Mouse (Mus musculus): Measurements from ENCODE around the gene Crybb1. TPM values are rescaled to one million over a fixed set of nuclear protein-coding genes. Genes with fewer than 3 reads are reported as not detected.

Crybb1 gene
- polyA plus RNA-seq, 1 experiment from 2014 or later: 0.83 TPM

DNA sequence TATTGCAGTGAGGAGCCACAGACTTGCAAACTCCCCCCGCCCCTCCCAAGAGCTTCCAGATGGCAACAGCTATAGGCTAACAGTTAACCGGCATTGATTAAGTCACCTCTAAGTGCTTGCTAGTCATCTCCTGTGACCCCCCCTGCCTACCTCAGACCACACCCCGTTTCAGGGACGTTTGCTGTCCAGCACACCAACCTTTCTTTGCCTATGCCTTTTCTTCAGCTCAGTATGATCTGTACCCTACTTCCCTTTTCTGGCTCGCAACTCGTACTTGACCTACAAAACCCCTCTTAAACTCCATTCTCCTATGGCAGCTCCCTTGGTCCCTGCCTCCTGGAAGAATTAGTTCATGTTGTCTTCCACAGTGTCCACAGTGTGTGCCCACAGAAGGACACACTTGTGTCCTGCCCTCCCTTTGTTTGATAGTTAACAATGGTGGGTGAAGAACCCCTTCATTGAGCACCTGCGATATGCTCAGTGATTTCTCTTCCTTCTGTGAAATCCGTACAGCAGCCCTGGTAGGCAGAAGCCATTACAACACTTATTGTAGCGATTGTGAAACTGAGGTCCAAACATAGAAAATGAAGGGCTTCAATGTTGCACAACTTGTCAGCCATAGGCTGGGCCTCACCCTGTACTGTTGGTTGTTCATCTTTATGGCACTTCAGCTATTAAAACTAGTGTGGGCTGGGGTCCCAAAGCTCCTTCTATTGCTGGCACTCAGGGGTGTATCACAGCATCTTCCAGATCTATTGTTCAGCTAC, 10.6 kb downstream of the Crybb1 start:
- Histone ChIP-seq H3K9me3 (ENCODE audit: control insufficient read depth, low read length) (no peaks in the 10 kb centered on the region), H3K36me3 (ENCODE audit: control insufficient read depth, insufficient read depth, low read length) (no peaks in the 10 kb centered on the region), H3K27ac (ENCODE audit: low read depth, low read length) (no peak overlapping the region), H3K4me1 (ENCODE audit: control insufficient read depth, insufficient read depth, low read length) (peaks cover 18% of the 10 kb centered on the region), H3K4me2 (replicated peaks; ENCODE audit: low read depth, low read length) (peak overlapping the region; percentile 29), H3K27me3 (ENCODE audit: control insufficient read depth, insufficient read depth, low read length) (no peaks in the 10 kb centered on the region; the same call in none of the 2 replicates), H3K4me3 (ENCODE audit: low read length) (no peak overlapping the region), H3K9ac (ENCODE audit: low read depth, low read length) (no peak overlapping the region)
- 59% methylated on average over 9 of the region's 9 CpGs for WGBS
- no peak for ATAC-seq (ENCODE audit: low FRiP score, low TSS enrichment)

DNA sequence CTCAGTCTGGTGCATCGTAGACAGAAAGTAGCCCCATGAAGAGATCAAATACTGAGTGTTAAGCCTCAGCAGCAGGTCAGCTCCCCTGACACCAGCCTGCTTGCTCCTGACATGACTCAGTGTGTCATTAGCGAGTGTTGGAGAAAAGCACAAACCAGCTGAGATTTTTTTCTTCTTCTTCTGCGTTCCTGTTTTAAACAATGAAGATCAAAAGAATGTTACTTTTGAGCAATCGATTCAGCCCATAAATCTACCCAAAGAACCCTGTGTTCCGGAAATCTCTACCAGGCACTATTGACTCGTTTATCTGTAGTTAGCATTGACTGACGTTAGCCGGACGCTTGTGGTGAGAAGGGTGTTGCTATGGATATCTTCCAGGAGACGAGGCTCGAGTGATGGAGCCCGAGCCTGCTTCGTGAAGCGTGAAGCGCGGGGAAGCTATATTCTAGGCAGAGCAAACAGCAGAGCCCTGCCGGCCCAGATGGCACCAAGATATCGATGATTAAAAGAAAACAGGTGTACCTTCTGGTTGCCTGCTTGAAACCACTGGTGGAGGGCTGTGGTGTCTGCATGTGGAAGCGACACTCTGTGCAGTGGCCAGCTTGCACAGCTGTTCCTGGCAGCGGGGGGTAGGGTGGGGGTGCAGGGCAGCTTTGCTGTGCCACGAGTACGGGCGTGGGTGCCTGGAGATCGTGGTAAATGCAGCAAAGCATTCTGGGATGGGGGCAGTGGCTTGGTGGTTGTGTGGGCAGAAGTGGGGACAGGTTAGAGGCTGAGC, 15.3 kb downstream of the Crybb1 start:
- WGBS: 40% methylated on average over 24 of the region's 24 CpGs
- Histone ChIP-seq H3K36me3 (ENCODE audit: control insufficient read depth, insufficient read depth, low read length) (no peaks in the 10 kb centered on the region), H3K4me1 (ENCODE audit: control insufficient read depth, insufficient read depth, low read length) (peaks cover 27% of the 10 kb centered on the region; the same call in 1 of the 2 replicates), H3K9ac (ENCODE audit: low read depth, low read length) (no peak overlapping the region), H3K9me3 (ENCODE audit: control insufficient read depth, low read length) (no peaks in the 10 kb centered on the region), H3K27me3 (ENCODE audit: control insufficient read depth, insufficient read depth, low read length) (no peaks in the 10 kb centered on the region; the same call in none of the 2 replicates), H3K4me2 (replicated peaks; ENCODE audit: low read depth, low read length) (no peak overlapping the region), H3K27ac (ENCODE audit: low read depth, low read length) (no peak overlapping the region), H3K4me3 (ENCODE audit: low read length) (no peak overlapping the region)
- 0 out of 2 replicates have a peak, but pooled peaks have one; percentile 32 for ATAC-seq (ENCODE audit: low FRiP score, low TSS enrichment)

DNA sequence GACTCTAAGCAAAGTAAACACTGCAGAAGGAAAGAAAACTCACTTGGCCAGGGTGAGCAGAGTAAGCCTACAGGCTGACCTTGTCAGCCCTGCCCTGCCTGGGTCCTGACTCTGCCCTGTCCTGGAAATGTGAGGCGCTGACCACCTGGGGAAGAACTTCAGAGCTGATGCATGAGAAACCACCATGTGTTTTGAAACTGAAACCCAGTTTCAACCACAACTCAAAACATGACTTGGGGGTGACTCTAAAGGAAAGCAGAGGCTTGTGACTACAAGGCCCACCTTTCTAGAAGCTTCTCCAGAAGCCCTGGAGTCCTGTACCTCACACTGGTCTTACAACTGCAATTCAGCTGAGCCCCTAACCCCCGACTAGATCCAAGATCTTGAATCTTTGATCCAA, 17.3 kb downstream of the Crybb1 start:
- no peaks in the 10 kb centered on the region; the same call in 1 of the 2 replicates for H3K27me3 ChIP-seq (ENCODE audit: control insufficient read depth, insufficient read depth, low read length)
- peaks cover 34% of the 10 kb centered on the region; the same call in 1 of the 2 replicates for H3K4me1 ChIP-seq (ENCODE audit: control insufficient read depth, insufficient read depth, low read length)
- H3K9me3 ChIP-seq (ENCODE audit: control insufficient read depth, low read length): no peaks in the 10 kb centered on the region
- H3K4me3 ChIP-seq (ENCODE audit: low read length): no peak overlapping the region
- no peaks in the 10 kb centered on the region for H3K36me3 ChIP-seq (ENCODE audit: control insufficient read depth, insufficient read depth, low read length)
- 65% methylated on average over 2 of the region's 2 CpGs for WGBS
- H3K4me2 ChIP-seq (replicated peaks; ENCODE audit: low read depth, low read length): no peak overlapping the region
- H3K9ac ChIP-seq (ENCODE audit: low read depth, low read length): no peak overlapping the region
- ATAC-seq (ENCODE audit: low FRiP score, low TSS enrichment): no peak
- no peak overlapping the region for H3K27ac ChIP-seq (ENCODE audit: low read depth, low read length)

DNA sequence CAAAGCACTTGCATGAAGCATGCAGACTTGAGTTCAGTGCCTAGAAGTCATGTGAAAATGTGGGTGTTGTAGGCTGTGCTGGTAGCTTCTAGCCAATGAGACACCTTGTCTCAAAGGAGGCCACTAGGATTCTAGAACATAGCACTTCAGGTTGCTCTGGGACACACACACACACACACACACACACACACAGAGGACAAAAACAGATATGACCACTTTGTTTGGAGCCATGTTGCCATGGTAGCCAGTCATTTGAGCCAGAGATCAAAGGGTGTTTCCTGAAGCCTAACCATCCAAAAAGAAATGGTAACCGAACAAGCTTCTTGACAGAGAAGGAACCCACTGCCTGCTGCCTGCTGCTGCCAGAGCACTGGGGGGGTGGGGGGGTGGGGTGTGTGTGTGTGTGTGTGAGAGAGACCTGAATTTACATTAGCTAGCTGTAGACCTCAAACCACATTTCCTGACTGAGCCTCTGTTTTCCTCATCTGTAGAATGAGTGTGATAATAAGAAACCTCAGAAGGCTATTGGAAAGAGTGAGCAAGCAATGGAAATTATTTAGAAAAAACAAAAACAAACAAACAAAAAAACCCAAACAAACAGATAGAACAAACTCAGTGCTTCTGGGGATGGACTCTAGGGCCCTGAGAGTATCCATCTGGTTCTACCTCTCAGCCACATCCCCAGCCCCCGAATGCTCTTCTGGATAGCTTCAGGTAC, 18.3 kb downstream of the Crybb1 start:
- WGBS: 32% methylated on average over 2 of the region's 2 CpGs
- no peak overlapping the region for H3K4me2 ChIP-seq (replicated peaks; ENCODE audit: low read depth, low read length)
- H3K36me3 ChIP-seq (ENCODE audit: control insufficient read depth, insufficient read depth, low read length): no peaks in the 10 kb centered on the region
- H3K27ac ChIP-seq (ENCODE audit: low read depth, low read length): no peak overlapping the region
- peaks cover 34% of the 10 kb centered on the region; the same call in 1 of the 2 replicates for H3K4me1 ChIP-seq (ENCODE audit: control insufficient read depth, insufficient read depth, low read length)
- no peaks in the 10 kb centered on the region for H3K27me3 ChIP-seq (ENCODE audit: control insufficient read depth, insufficient read depth, low read length)
- H3K9me3 ChIP-seq (ENCODE audit: control insufficient read depth, low read length): no peaks in the 10 kb centered on the region
- H3K4me3 ChIP-seq (ENCODE audit: low read length): no peak overlapping the region
- no peak for ATAC-seq (ENCODE audit: low FRiP score, low TSS enrichment)
- H3K9ac ChIP-seq (ENCODE audit: low read depth, low read length): no peak overlapping the region

DNA sequence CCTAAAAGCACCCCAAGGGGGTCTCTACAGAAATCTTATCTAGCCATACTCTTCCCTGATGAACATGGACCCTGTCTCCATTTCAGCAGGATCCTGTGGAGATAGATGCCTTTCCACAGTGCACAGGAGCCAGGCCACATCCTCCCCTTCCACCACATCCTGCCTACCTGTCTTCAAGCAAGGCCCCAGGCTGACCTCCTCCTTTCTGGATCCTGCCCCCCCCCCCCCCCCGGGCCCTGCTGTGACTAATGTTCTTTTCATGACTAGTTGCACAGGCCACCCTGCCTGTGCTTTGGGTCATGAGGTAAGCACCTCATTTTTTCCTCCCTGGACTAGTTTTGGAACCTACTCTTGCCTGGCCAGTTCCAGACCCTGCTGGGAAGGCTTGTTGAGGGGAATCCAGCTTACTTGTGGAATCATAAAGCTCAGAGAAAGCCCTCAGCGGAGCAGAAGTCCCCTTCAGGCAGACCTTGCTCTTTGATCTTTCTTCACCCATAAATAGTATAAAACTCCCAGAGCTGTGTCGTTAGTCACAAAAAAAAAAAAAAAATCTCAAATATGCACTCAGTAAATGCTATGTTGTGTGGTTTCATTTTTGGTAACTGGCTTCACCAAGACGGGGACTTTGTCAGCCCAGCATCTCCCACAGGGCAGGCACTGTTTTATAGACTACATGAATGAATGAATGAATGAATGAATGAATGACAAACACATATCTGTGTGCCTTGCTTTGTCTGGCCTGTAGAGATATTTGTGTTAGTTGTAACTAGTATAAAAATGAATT, 19.6 kb downstream of the Crybb1 start:
- 31% methylated on average over 4 of the region's 4 CpGs for WGBS
- Histone ChIP-seq H3K36me3 (ENCODE audit: control insufficient read depth, insufficient read depth, low read length) (no peaks in the 10 kb centered on the region), H3K4me3 (ENCODE audit: low read length) (peak overlapping the region; percentile 55; the same call in 1 of the 2 replicates), H3K27me3 (ENCODE audit: control insufficient read depth, insufficient read depth, low read length) (no peaks in the 10 kb centered on the region), H3K4me1 (ENCODE audit: control insufficient read depth, insufficient read depth, low read length) (peaks cover 38% of the 10 kb centered on the region; the same call in 1 of the 2 replicates), H3K4me2 (replicated peaks; ENCODE audit: low read depth, low read length) (peak overlapping the region; percentile 60; the same call in 1 of the 2 replicates), H3K9ac (ENCODE audit: low read depth, low read length) (peak overlapping the region; percentile 23; the same call in 1 of the 2 replicates), H3K9me3 (ENCODE audit: control insufficient read depth, low read length) (no peaks in the 10 kb centered on the region), H3K27ac (ENCODE audit: low read depth, low read length) (no peak overlapping the region)
- ATAC-seq (ENCODE audit: low FRiP score, low TSS enrichment): no peak

DNA sequence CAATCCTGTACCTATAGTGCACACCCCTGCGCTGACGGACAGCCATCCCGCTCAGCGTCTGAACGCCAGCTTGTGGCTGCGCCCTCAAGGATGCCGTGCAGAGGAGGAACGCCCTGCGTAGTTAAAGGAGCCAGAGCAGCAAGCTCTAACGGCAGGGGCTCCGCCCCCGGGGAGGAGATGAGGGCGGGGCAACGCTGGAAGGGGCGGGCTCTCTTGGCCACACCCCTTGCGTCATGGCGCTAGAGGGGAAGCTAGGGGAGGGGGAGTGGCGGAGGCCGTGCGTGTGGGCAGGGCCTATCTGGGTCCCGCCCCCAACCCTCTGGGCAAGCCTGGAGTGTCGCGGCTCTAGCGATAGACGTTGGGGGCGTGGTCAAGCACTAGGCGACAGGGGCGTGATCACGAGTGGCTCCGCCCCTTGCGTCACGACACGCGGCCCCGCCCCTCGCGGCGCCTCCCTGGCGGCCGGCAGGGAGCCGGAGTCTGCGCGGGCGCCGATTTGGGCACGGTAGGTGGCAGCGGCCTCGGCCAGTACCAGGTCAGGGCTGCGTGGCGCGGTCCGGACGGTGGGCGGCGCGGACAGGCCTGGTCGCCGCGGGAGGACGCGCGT, 20.8 kb downstream of the Crybb1 start, which contains the start of gene Tpst2:
Gene Tpst2, plus strand, starts transcription at position 425 of the 607 bp plus-strand sequence.
- WGBS: under 1% methylated on average over 60 of the region's 62 CpGs
- H3K4me2 ChIP-seq (replicated peaks; ENCODE audit: low read depth, low read length): peak within 1 kb of the TSS; percentile 72
- H3K4me1 ChIP-seq (ENCODE audit: control insufficient read depth, insufficient read depth, low read length): peaks cover 38% of the 10 kb centered on the region; the same call in 1 of the 2 replicates
- peak within 1 kb of the TSS; percentile 57 for H3K27ac ChIP-seq (ENCODE audit: low read depth, low read length)
- H3K9me3 ChIP-seq (ENCODE audit: control insufficient read depth, low read length): no peaks in the 10 kb centered on the region
- H3K4me3 ChIP-seq (ENCODE audit: low read length): peak within 1 kb of the TSS; percentile 84
- peak within 1 kb of the TSS; percentile 81 for H3K9ac ChIP-seq (ENCODE audit: low read depth, low read length)
- no peaks in the 10 kb centered on the region for H3K36me3 ChIP-seq (ENCODE audit: control insufficient read depth, insufficient read depth, low read length)
- peak; percentile 94 for ATAC-seq (ENCODE audit: low FRiP score, low TSS enrichment)
- H3K27me3 ChIP-seq (ENCODE audit: control insufficient read depth, insufficient read depth, low read length): no peaks in the 10 kb centered on the region

DNA sequence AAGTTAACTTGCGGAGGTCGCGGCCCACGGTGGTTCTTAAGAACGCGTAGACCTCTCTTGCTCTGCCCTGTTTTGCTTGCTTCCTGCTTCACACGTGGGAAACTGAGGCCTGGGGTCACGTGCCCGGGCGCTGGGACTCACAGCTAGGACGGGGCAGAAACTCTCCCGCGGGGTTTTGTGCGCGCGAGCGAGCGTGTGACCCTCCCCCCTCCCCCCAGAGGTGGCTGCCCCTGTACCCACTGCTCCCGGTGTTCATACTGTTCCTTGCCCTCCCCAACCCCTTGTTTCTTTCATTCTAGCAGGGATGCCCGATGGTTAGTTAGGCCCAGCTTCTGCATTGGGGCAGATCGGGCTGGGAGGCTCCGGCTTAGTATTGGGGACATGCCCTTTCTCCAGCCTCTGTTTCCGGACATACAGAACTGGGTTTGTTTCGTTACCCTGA, 21.3 kb downstream of the Crybb1 start:
- no peaks in the 10 kb centered on the region for H3K27me3 ChIP-seq (ENCODE audit: control insufficient read depth, insufficient read depth, low read length)

More for the DNA sequence above, 21.3 kb downstream of the Crybb1 start:
- H3K27ac ChIP-seq (ENCODE audit: low read depth, low read length): peak overlapping the region; percentile 47
- no peaks in the 10 kb centered on the region for H3K9me3 ChIP-seq (ENCODE audit: control insufficient read depth, low read length)
- peak overlapping the region; percentile 72 for H3K4me2 ChIP-seq (replicated peaks; ENCODE audit: low read depth, low read length)
- no peak; the same call in none of the 2 replicates for ATAC-seq (ENCODE audit: low FRiP score, low TSS enrichment)
- WGBS: 2% methylated on average over 24 of the region's 24 CpGs
- peak overlapping the region; percentile 84 for H3K4me3 ChIP-seq (ENCODE audit: low read length)
- peak overlapping the region; percentile 81 for H3K9ac ChIP-seq (ENCODE audit: low read depth, low read length)
- peaks cover 39% of the 10 kb centered on the region; the same call in 1 of the 2 replicates for H3K4me1 ChIP-seq (ENCODE audit: control insufficient read depth, insufficient read depth, low read length)
- no peaks in the 10 kb centered on the region for H3K36me3 ChIP-seq (ENCODE audit: control insufficient read depth, insufficient read depth, low read length)
